Mouse (Mus musculus): ENCODE measurements around the gene Acsl3.
A peak's percentile ranks its signal among the peaks of the same experiment; 100 is the strongest.

Gene Acsl3

DNA sequence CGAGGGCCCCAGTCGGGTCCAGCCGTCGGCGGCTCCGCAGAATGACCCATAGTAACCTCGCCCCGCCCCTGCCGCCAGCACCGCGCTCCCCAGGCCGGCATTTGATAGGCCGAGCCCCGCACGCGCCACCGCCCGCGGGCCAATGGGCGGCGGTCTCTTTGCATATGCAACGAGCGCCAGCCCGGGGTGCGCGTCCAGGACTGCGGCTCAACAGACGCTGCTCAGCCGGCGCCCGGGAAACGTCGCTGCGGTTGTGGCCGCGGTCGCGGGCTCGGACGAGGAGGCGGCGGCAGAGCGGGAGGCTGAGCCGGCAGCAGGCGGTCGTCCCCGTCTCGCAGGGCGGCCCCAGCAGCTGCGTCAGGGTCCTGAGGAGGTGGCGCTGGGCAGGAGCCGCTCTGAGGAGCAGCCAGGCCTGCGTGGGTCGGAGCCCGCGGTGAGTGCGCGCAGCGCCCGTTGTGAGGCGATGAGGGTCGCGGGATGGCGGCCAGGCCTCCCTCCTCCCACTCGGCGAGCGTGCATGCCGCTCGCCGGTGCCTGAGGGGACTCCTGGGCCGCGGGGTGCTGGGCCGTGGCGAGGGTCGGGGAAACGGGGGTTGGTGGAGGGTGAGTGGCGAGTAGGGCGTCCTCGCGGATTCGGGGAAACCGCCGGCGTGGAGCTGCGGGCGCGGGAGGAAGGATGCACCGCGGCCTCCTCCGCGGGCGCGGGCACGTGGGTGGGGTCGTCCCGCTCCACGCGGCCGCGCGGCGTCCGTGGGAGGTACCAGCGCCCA lies at the start of gene Acsl3, which contains the start of gene Utp14b:
Gene Acsl3 (plus strand): TSS at position 155 of the 770 bp plus-strand sequence.
Gene Utp14b (plus strand): TSS at position 368 of the 770 bp plus-strand sequence.
- peak; percentile 98 for DNase-seq

DNA sequence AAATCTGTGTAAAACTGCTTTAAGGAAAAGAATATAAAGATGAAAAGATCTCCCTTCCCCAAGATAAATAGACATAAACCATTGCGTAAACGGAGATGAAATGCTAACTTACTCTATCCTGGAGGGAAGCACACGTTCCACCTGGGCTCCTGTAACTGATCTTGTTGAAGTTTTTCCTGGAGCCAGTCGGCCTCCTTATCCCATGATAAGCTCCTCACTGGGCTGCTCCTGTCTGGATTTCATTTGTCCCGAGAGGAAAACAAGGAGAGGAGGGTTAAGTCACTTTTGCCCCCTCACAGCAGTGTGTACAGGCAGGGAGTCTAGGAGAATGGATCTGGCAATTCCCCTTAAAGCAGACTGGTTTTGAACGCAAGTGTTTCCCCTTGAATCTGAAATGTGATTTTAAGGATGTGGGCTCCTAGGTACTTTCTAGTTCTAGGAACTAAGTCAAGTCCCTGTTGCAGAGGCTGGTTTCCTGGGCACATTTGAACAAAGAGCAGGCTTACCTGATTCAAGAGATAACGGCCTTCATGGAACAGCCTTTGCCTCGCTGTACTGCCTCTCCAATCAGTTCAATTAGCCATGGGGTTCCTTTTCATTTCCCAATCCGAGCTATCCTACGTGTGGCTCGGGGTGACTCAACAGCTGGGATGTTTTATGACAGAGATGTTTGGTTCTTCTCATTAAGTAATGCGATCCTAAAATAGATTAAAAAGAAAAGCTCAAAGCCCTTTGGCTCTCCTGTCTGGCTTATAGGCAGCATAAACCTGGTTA lies 48.3 kb upstream of the Acsl3 start:
- no peak for DNase-seq

DNA sequence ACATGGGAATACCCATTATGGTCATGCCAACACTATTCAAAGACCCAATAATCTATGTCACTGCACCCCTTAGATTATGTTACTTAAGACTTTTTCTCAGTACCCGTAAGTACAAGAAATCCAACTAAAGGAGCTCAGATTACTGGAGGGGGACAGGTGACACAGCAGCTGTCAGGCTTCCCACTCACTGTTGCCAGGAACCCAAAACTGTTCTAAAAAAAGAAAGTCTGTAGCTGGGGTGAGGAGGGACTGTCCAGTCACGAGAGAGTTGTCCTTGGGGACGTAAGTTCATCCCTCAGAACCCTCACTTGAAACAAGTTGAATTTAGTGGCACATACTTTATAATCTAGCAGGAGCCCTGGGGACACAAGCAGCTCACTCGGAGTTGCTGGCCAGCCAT lies 46.6 kb upstream of the Acsl3 start:
- DNase-seq: no peak

- no peak for DNase-seq
Measured at GRCm38 (mm10) chr1:78612959-78613358, 44.7 kb upstream of the Acsl3 start.

DNA sequence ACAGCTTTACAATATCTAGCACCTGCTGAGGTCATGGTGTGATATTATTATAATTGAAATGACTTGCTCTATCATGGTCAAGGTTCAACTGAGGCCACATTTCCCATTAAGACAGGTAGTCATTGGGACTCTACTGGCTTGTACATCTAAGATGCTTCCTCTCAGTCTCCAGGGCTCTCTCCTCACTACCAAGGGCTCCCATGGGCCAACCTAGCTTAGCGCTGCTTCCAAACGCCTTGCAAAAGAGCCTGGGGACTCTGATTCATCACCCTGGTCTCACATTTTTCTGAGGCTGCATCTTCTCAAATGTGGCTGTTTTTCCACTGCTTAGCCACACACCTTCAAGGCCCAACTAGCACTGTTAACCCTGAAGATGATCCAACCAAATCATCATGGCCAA lies 33.3 kb upstream of the Acsl3 start:
- no peak for DNase-seq

GRCm38 (mm10) chr1:78634486-78634885 lies 23.1 kb upstream of the Acsl3 start:
- no peak for DNase-seq

DNA sequence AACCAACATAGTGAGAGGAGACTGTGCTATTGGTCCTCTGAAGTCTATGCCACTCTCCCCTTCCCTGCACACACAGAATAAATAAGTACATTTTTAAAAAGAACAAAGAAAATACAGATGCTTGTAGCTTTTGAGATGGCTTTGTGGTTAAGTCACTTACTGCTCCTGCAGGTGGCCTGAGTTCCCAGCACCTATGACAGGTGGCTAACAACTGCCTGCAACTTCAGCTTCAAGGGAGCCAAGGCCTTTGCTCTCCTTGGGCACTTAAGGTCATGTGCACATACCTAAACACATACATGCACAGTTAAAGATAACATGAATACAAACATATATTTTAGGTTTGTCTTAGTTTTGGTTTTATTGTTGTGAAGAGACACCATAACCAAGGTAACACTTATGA lies 16.8 kb upstream of the Acsl3 start:
- DNase-seq: no peak

DNA sequence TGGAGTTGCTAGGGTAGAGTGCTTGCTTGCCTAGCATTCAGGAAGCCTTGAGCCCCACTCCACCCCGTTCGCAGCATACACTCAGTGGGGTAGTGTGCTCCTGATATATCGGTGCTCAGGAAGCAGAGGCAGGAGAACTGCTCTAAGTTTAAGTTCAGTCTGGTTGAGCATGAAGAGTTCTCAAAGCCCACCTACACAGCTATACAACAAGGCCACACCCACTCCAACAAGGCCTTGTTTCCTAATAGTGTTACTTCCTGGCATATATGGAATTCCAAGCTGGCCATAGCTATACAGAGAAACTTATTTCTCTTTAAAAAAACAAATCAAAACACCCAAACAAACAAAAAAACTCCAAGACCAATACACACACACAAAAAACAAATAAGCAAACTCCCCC lies 15.8 kb upstream of the Acsl3 start:
- DNase-seq: no peak

DNA sequence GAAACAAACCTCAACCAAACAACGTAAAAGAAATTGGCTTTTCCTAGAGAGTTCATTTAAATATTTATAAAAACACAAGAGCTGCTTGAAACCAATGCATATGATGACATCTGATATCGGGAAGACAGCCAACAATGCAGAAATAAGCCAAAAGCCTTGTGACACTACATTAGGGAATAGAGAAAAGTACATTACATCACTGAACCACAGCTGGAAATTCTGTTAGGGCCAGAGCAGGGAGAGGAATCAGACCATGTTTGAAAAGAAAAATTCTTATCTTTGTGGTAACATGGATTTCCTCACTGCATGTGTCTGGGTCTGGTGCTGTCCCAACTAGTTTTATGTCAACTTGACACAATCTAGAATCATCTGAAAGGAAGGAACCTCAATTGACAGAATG lies 15.4 kb upstream of the Acsl3 start:
- no peak for DNase-seq

- no peak for DNase-seq
Measured at GRCm38 (mm10) chr1:78647317-78647885, 10.2 kb upstream of the Acsl3 start.

GRCm38 (mm10) chr1:78649269-78650061 lies 8.2 kb upstream of the Acsl3 start:
- DNase-seq: no peak

DNA sequence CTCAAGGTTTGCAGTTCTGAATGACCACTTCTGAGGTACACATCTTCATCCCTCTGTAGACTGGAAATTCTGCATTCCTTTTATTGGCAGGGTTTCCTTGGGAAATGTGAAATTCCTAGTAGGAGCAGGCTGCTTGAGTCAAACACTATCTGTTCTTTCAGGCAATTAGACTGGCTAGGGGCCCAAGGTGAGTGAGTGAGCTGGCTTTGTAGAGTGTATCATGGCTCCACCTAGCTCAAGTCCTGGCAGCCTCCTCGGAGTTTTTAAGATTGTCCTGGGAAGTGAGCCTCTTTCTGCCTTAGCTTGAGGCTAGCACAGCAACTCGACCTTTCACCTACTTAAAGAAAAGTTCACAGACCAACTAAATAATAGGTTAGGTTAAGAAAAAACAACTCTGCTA lies 1.2 kb upstream of the Acsl3 start:
- peak; percentile 59 for DNase-seq

GRCm38 (mm10) chr1:78657021-78657629 lies 500 bp upstream of the Acsl3 start:
- no peak for DNase-seq

DNA sequence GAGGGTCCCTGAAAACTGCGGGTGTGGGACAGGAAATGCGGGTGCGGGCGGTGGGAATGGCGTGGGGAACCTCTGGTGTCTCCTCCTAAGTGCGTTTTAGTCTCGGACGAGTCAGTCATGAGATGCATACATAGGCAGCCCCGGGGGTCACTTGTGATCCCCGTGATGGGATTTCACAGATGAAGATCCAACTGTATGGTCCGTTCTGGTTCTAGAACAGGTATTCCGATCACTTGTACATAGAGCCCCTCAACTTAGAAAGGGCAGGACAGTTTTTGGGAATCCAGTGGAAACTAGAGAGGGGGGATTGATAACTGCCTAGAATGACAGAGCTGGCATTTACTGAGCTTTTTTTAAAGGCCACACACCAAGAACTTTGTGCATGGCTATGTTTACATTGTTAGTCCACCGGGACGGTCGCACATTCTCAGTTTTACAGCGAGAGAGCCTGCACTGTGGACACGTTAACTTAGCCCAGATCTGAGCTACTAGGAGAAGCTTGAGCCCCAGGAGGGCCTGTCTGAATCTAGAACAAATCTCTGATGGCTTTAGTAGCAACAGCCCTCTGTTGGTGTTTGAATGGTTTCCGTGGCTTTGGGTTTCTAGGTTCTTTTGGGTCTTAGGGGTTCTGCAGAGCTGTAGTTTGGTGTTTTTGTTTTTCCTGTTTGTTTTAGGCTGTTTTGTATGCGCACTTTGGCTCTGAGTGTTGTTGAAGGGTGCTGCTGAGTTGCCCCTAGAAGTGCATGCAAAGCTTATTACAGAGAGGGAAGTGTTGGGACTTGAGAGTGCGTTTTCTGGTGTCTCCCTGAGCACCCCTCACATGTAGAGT lies 1.0 kb downstream of the Acsl3 start:
- DNase-seq: peak; percentile 32

DNA sequence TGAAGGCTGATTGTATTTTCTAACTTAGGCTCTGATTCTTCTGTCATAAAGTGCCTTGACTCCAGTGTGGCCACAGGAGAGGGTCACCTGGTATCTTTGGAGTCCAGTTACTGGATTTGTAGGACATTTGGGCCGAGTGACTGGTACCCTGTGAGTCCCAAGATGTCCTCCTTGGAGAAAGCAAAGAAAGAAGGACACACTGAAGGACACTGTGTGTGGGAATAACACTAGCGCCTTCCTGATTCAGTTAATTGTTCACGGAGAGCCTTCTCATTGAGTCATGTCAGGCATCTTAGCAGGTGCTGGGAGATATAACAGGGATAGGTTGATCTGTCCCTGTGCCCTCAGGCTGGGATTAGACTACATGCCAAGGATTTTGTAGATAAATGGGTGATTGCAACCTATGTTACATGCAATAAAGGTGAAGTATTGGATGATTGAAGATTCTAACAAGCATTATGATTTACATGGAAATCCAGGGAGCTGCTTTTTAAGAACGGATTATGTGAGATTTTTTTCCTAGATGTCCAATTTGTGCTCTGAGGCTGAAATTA lies 1.7 kb downstream of the Acsl3 start:
- DNase-seq: no peak

DNA sequence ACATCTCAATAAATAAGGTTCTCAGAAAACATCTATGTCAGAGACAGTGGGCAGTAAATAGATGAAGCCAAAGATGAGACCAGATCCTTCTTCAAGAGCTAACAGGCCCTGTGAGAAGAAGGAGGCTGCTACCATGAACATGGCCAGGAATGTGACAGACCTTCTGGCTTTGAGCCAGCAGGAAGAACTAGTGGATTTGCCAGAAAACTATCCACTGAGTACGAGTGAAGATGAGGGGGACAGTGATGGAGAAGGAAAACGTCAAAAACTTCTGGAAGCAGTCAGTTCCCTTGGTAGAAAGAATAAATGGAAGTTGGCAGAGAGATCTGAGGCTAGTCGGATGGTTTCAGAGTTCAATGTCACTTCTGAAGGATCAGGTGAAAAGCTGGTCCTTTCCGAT lies 6.7 kb downstream of the Acsl3 start:
- no peak for DNase-seq

GRCm38 (mm10) chr1:78665954-78666499 lies 8.4 kb downstream of the Acsl3 start:
- no peak for DNase-seq

GRCm38 (mm10) chr1:78666585-78666984 lies 9.0 kb downstream of the Acsl3 start:
- no peak for DNase-seq

- DNase-seq: no peak
Measured at GRCm38 (mm10) chr1:78682291-78682690, 24.7 kb downstream of the Acsl3 start.

DNA sequence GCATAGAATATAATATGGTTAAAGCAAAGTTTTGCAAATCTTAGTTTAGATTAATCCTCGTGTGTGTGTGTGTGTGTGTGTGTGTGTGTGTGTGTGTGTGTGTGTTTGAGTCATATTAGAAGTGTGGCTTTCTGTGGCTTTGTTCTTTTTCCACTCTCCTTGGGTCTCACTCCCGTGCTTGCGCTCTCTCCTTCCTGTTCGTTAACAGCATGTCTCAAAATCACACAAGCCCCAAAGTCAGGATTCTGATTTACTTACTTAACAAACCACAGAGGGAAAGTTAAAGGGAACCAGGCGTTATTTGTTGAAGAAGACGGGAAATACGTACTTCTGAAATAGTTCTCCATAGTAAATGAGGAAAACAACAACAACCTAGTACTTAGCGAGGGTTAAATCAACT lies 26.5 kb downstream of the Acsl3 start:
- DNase-seq: no peak

DNA sequence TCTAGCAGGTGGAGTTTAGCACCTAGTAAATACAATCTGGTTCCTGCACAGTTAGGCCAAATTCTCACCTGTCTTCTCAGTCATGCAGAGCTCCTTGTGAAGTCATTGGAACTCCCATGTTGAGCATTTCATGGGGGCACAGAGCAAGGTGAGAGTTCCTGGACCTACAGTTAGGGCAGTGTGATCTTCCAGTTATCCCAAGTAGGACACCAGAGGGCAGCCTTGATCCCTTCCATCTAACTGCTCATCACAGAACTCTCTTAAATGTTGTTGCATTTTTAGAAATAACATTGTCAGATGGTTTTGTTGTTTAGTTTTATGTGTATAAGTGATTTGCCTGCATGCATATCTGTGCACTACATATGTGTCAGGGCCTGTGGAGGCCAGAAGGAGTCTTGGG lies 29.2 kb downstream of the Acsl3 start:
- peak; percentile 26 for DNase-seq
